Mouse (Mus musculus) lung, postnatal 0 days (tissue): ENCODE data around the gene Tdrd9. TPM values are rescaled to one million over a fixed set of nuclear protein-coding genes. Genes with fewer than 3 reads are reported as not detected.
A peak's percentile ranks its signal among the peaks of the same experiment; 100 is the strongest.

Experiments
- ATAC-seq: fragments of 200-750 bp; cut with Nextera tagmentation; 2 replicates; pipeline ENCODE4 v1.8.0; 2017; ENCODE audit warnings: moderate library complexity
- DNase-seq: peaks from one replicate; pipeline ENCODE4 v3.0.0-alpha.2; 2016; ENCODE audit warnings: low spot score
- H3K27ac ChIP-seq: fragments of 300-500 bp; sonication (generic); 2 replicates; pipeline ENCODE4 v1.5.1; 2014; ENCODE audit warnings: antibody characterized with exemption, mild to moderate bottlenecking, low read length, mixed read lengths
- H3K27me3 ChIP-seq: fragments of 300-500 bp; sonication (generic); replicated peaks from 2 replicates; pipeline ENCODE4 v1.6.1; 2014; ENCODE audit warnings: low read length, mixed read lengths; ENCODE audit not compliant: insufficient read depth
- H3K36me3 ChIP-seq: fragments of 300-500 bp; sonication (generic); 2 replicates; pipeline ENCODE4 v1.6.1; 2014; ENCODE audit warnings: low read length, mixed read lengths; ENCODE audit not compliant: insufficient read depth
- H3K4me1 ChIP-seq: fragments of 300-500 bp; sonication (generic); 2 replicates; pipeline ENCODE4 v1.6.1; 2014; ENCODE audit warnings: antibody characterized with exemption, low read depth, low read length, mixed read lengths; ENCODE audit not compliant: insufficient read depth
- H3K4me2 ChIP-seq: fragments of 300-500 bp; sonication (generic); replicated peaks from 2 replicates; pipeline ENCODE4 v1.6.1; 2014; ENCODE audit warnings: low read depth, mild to moderate bottlenecking, low read length, moderate library complexity, mixed read lengths
- H3K4me3 ChIP-seq: fragments of 300-500 bp; sonication (generic); 2 replicates; pipeline ENCODE4 v1.5.1; 2014; ENCODE audit warnings: low read depth, low read length
- H3K9ac ChIP-seq: fragments of 300-500 bp; sonication (generic); replicated peaks from 2 replicates; pipeline ENCODE4 v1.6.1; 2014; ENCODE audit warnings: low read depth, mild to moderate bottlenecking
- H3K9me3 ChIP-seq: fragments of 300-500 bp; sonication (generic); 2 replicates; pipeline ENCODE4 v1.6.1; 2016; ENCODE audit warnings: low read length, mixed read lengths
- CTCF ChIP-seq: IDR thresholded peaks from 2 replicates; pipeline ENCODE4 v1.5.1; 2016; ENCODE audit warnings: antibody characterized with exemption, mild to moderate bottlenecking
- EP300 ChIP-seq: IDR thresholded peaks from 2 replicates; pipeline ENCODE4 v1.6.1; 2016; ENCODE audit warnings: antibody characterized with exemption, mild to moderate bottlenecking, control low read depth
- WGBS: fragments of 180-500 bp; shearing (Covaris S2); extraction: QIAGEN DNeasy Blood & Tissue Kit; methylation state at CpG from one replicate; pipeline ENCODE4 v1.1.7; 2014; 5-methylcytosine and 5-hydroxymethylcytosine counted together
- polyA plus RNA-seq: library from polyadenylated mRNA; unstranded; fragments of >200 nt; fragmentation: Nextera tagmentation; extraction: Ambion mirVana; gene quantifications from 2 replicates; pipeline ENCODE4 v1.2.1, GENCODE M21; 2015

Tdrd9 gene
- polyA plus RNA-seq, 1 experiment from 2014 or later: 0.02 TPM

DNA sequence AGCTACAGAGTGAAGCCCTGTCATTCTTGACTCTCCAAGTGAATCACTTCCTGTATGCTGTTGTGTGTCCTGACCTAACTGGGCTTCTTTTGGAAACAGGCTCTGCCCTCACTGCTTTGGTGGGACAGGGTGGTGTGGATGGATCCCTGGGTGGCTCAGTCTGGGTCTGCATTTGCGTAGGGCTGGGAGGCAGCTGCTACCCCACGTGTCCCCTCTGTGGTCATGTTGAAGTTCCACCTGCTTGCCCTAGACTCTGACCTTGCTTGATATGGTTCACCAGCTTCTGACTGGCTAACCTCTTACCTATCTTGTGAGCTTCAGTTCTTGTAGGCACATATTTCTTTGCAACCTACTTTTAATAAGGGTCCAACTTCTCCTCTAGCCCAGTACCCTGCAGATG lies 23.8 kb downstream of the Tdrd9 start:
- H3K9me3 ChIP-seq: no peaks in the 10 kb centered on the region
- H3K4me3 ChIP-seq: no peak overlapping the region
- 88% methylated on average over 2 of the region's 2 CpGs for WGBS
- H3K36me3 ChIP-seq: no peaks in the 10 kb centered on the region
- no peaks in the 10 kb centered on the region for H3K4me1 ChIP-seq
- TF ChIP-seq CTCF (no peak), EP300 (no peak)
- ATAC-seq (no peak), DNase-seq (no peak)
- H3K4me2 ChIP-seq: no peak overlapping the region
- H3K27ac ChIP-seq: no peak overlapping the region
- no peaks in the 10 kb centered on the region for H3K27me3 ChIP-seq
- no peak overlapping the region for H3K9ac ChIP-seq

DNA sequence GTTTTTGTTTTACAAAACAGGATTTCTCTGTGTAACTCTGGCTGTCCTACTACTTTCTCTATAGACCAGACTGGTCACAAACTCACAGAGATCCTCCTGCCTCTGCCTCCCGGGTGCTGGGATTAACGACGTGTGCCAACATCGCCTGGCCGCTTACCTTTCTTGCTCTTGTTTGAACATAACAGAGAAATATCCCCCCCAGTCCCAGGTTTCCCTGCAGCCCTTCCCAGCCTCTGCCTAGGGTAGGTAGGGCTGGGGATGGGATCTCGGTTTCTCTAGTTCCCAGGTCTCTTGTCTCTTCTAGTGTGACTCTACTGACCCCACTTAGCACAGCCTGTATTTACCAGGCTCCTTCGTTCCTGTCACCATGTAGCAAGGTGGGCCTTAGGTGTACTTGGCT lies 28.4 kb downstream of the Tdrd9 start:
- DNase-seq: no peak
- no peak overlapping the region for H3K4me3 ChIP-seq
- no peak for ATAC-seq
- H3K27ac ChIP-seq: no peak overlapping the region
- no peak overlapping the region for H3K9ac ChIP-seq
- H3K4me1 ChIP-seq: no peaks in the 10 kb centered on the region
- no peak overlapping the region for H3K4me2 ChIP-seq
- H3K27me3 ChIP-seq: no peaks in the 10 kb centered on the region
- no peaks in the 10 kb centered on the region for H3K9me3 ChIP-seq
- no peaks in the 10 kb centered on the region for H3K36me3 ChIP-seq
- WGBS: 85% methylated on average over 7 of the region's 7 CpGs
- TF ChIP-seq EP300: no peak
- TF ChIP-seq CTCF: no peak

DNA sequence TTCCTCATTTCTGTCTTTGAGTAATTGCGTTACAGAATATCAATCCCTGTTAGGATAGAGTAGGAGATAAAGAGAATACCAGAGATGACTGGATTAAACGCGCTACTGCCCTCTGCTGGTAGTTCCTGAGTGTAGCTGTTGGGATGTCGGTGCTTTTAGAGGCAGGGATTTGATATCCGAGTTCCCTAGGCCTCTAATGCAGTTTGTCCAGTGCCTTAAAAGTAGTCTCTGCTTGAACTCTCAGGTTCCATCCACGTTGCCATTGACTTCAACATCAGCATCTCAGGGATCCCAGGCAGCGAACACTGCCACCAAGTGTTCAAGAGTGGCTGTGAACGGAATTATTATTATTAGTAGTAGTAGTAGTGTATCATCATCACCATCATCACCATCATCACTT lies 29.9 kb downstream of the Tdrd9 start:
- Histone ChIP-seq H3K4me3 (no peak overlapping the region), H3K9me3 (no peaks in the 10 kb centered on the region), H3K27me3 (no peaks in the 10 kb centered on the region), H3K27ac (no peak overlapping the region), H3K9ac (no peak overlapping the region), H3K4me1 (no peaks in the 10 kb centered on the region), H3K36me3 (no peaks in the 10 kb centered on the region), H3K4me2 (no peak overlapping the region)
- TF ChIP-seq CTCF: peak; percentile 81
- no peak for TF ChIP-seq EP300
- no peak for ATAC-seq
- 21% methylated on average over 8 of the region's 8 CpGs for WGBS
- DNase-seq: peak; percentile 70

DNA sequence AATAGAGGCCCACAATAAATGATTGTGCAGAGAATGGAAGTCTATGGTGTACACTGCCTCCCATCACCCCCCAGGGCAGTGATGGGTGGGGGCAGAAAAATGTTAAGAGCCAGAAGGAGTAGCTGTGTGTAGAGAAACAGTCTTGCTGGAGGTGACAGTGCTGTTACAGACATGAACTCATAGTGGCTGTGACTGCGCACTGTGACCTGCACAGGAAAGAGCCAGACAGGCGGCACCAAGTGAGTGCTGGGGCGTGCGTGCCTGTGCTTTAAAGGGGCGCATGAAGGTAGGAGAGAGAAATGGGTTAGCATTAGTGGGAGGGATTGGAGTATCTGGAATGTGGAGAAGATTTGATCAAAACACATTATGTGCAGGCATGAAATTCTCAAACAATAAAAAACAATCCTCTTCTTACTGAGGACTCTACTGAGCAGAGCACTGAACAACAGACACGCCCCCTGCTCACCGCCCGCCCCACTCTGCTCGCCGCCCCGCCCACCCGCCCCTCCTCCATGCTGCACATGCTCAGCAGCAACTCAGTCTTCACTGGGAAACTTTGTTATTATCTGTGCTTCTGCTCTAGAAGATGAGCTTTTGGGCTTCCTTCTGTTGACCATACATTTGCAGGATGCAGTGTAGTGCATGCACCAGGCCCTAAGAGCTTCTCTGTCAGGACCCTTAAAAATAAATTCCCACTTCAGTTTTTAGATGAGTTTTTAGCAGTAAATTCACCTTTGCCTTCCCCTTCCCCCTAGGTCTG lies 41.3 kb downstream of the Tdrd9 start:
- 38% methylated on average over 12 of the region's 12 CpGs for WGBS
- no peaks in the 10 kb centered on the region for H3K4me1 ChIP-seq
- no peaks in the 10 kb centered on the region for H3K27me3 ChIP-seq
- H3K9ac ChIP-seq: no peak overlapping the region
- no peaks in the 10 kb centered on the region for H3K9me3 ChIP-seq
- no peak overlapping the region for H3K4me2 ChIP-seq
- H3K27ac ChIP-seq: no peak overlapping the region
- TF ChIP-seq CTCF (no peak), EP300 (no peak)
- H3K36me3 ChIP-seq: no peaks in the 10 kb centered on the region
- DNase-seq (no peak), ATAC-seq (no peak)
- H3K4me3 ChIP-seq: no peak overlapping the region

DNA sequence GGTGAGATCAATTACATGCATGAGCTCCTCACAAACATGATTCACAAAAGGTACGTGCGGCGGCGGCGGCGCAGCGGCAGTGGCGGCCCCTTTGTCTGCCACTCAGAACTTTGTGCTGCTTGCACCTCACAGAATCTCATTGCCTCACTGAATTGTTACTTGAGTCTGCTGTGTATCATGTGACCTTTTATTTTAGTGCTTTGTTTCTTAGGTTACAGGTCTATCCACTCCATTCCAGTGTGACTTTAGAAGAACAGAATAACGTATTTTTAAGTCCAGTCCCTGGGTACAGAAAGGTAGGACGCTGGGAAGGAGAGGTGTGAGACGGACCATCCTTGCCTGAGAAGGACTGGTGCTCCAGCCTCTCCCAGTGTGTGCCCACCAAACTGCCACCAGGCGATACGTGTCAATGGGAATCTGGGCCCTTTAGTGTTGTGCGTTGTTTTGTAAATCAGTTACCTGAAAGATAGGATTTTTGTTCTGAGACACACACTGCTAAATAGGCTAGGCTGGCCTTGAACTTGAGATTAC lies 42.0 kb downstream of the Tdrd9 start:
- H3K9ac ChIP-seq: no peak overlapping the region
- DNase-seq (no peak), ATAC-seq (no peak)
- no peak overlapping the region for H3K4me2 ChIP-seq
- H3K27me3 ChIP-seq: no peaks in the 10 kb centered on the region
- whole genome bisulfite sequencing: 42% methylated on average over 14 of the region's 14 CpGs
- no peaks in the 10 kb centered on the region for H3K9me3 ChIP-seq
- no peak for TF ChIP-seq CTCF
- TF ChIP-seq EP300: no peak
- H3K4me3 ChIP-seq: no peak overlapping the region
- no peaks in the 10 kb centered on the region for H3K4me1 ChIP-seq
- no peak overlapping the region for H3K27ac ChIP-seq
- H3K36me3 ChIP-seq: no peaks in the 10 kb centered on the region

DNA sequence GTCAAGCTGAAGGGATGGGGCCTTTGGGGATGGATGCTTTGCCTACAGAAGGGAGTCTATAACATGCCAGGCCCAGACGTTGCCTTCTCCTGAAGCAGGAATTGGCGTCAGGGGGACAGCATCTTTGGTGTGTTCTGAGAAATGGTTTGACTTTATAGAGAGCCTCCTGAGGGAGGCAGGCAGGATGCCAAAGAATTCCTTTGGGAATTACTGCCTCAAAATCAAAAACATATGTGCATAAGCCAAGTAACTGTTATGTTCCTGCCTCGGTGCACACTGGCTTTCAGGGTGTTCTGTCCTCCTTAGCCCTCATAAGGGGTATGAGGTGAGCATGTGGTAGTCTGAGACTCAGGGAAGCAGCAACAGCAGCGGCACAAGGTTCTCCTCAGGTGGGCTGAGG lies 45.0 kb downstream of the Tdrd9 start:
- TF ChIP-seq EP300 (no peak), CTCF (no peak)
- 77% methylated on average over 4 of the region's 4 CpGs for WGBS
- Histone ChIP-seq H3K27ac (no peak overlapping the region), H3K4me1 (no peaks in the 10 kb centered on the region), H3K9me3 (no peaks in the 10 kb centered on the region), H3K9ac (no peak overlapping the region), H3K4me2 (no peak overlapping the region), H3K36me3 (no peaks in the 10 kb centered on the region), H3K4me3 (no peak overlapping the region), H3K27me3 (no peaks in the 10 kb centered on the region)
- DNase-seq (no peak), ATAC-seq (no peak)
